Mouse (Mus musculus): Measurements from ENCODE around the gene Tek. TPM values are rescaled to one million over a fixed set of nuclear protein-coding genes. Genes with fewer than 3 reads are reported as not detected.

Tek gene
- total and polyA plus RNA-seq, 2 experiments from 2014 or later, result 6.8 to 10.4 TPM

DNA sequence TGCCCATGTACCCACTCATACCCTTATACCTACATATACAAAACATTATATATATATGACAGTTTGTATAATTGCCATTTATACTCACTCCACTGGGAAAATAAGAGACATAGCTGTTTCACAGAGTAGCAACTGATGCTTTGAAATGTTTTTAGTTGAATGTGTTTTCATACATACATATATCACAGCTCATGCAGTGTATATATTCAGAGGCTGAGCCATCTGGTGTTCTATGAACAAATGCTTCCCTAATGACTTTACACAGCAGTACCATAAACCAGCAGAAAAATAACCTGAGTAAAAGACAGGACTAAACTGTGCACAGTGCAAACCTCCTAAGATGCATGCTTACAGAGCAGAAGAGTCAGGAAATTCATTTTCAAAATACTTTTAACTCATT, 25.3 kb upstream of the Tek start:
- DNase-seq (no peak), ATAC-seq (peak; percentile 68)
- no peak for TF ChIP-seq CTCF (IDR thresholded peaks at IDR 0.05; ENCODE audit: low read depth)
- H3K27ac ChIP-seq (ENCODE audit: low read depth, low read length), result no peak overlapping the region
- H3K4me2 ChIP-seq (ENCODE audit: low read depth), result no peak overlapping the region
- no peaks in the 10 kb centered on the region for H3K36me3 ChIP-seq (ENCODE audit: insufficient read depth)
- no peak overlapping the region for H3K4me3 ChIP-seq (ENCODE audit: low read depth, low read length)
- no peaks in the 10 kb centered on the region for H3K27me3 ChIP-seq (ENCODE audit: insufficient read depth, low read length)
- H3K9ac ChIP-seq, result no peak overlapping the region
- H3K4me1 ChIP-seq (ENCODE audit: insufficient read depth), result no peaks in the 10 kb centered on the region
- no peaks in the 10 kb centered on the region for H3K9me3 ChIP-seq (ENCODE audit: low read length)

DNA sequence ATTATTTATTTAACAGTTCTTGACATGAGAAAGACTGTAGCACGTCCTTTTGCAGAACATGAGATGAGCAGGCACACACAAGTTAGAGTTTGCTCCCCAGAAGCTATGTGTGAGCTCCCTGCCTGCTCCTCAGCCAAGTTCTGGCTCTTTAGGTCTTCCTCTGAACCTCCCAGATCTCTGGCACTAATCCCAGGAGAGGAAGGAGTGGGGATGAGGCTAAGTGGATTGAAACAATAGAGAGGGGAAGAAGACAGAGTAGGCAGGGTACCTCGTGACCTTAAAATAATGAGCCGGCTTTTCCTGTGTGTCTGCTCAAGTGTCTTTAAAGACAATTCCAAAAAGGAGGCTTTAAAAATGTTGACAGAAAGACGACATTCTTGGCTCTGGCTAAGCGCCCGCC, 23.9 kb upstream of the Tek start:
- Histone ChIP-seq H3K9me3 (ENCODE audit: low read length) (no peaks in the 10 kb centered on the region), H3K27ac (ENCODE audit: low read depth, low read length) (no peak overlapping the region), H3K36me3 (ENCODE audit: insufficient read depth) (no peaks in the 10 kb centered on the region), H3K4me3 (ENCODE audit: low read depth, low read length) (no peak overlapping the region), H3K4me1 (ENCODE audit: insufficient read depth) (no peaks in the 10 kb centered on the region), H3K4me2 (ENCODE audit: low read depth) (no peak overlapping the region), H3K27me3 (ENCODE audit: insufficient read depth, low read length) (no peaks in the 10 kb centered on the region), H3K9ac (no peak overlapping the region)
- DNase-seq (no peak), ATAC-seq (no peak)
- TF ChIP-seq CTCF (IDR thresholded peaks at IDR 0.05; ENCODE audit: low read depth), result no peak
- WGBS, result 35% methylated on average over 6 of the region's 6 CpGs

DNA sequence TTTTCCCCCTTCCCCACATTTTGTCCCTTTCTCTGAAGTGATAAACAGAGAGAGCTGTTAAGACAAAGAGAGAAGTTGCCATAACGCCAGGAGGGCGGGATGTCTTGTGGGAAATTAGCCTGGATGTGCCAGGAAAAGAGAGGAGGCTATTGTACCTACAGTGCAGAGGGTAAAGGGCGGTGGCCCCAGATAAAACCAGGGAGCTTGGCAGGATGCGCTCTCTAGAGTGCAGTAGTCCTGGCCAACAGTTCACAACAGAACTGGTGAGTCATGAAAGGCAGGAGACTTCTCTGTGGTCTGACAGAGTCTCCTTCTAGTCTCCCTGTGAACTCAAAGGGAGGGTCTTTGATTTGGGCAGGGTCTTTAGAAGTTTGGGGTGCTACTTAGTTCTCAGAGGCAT, 13.3 kb upstream of the Tek start:
- H3K36me3 ChIP-seq (ENCODE audit: insufficient read depth), result no peaks in the 10 kb centered on the region
- no peak overlapping the region for H3K9ac ChIP-seq
- no peak overlapping the region for H3K4me2 ChIP-seq (ENCODE audit: low read depth)
- ATAC-seq (no peak), DNase-seq (no peak)
- no peaks in the 10 kb centered on the region for H3K9me3 ChIP-seq (ENCODE audit: low read length)
- H3K4me1 ChIP-seq (ENCODE audit: insufficient read depth), result no peaks in the 10 kb centered on the region
- H3K27ac ChIP-seq (ENCODE audit: low read depth, low read length), result no peak overlapping the region
- no peak overlapping the region for H3K4me3 ChIP-seq (ENCODE audit: low read depth, low read length)
- 69% methylated on average over 4 of the region's 4 CpGs for WGBS
- no peaks in the 10 kb centered on the region for H3K27me3 ChIP-seq (ENCODE audit: insufficient read depth, low read length)
- TF ChIP-seq CTCF (IDR thresholded peaks at IDR 0.05; ENCODE audit: low read depth), result no peak

DNA sequence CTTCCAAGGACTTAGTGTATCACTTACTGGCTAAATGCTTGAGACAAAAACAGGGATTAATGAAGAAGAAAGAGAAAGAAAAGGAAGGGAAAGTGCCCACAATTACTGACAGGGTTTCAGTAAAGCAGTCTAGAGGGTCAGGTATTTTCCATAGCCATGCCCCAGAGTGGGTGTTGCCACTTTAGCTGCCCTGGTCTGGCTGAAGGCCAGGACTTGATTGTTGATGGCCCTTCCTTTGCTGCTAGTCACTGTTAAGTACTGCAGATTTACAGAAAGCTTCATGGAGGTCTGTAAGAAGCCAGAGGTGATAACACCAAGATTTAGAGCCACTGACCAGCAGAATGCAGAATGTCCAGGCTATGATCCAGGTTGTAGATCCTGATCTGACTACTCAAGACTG, 6.4 kb upstream of the Tek start:
- H3K27ac ChIP-seq (ENCODE audit: low read depth, low read length), result no peak overlapping the region
- H3K4me1 ChIP-seq (ENCODE audit: insufficient read depth), result no peaks in the 10 kb centered on the region
- H3K4me3 ChIP-seq (ENCODE audit: low read depth, low read length), result no peak overlapping the region
- no peaks in the 10 kb centered on the region for H3K36me3 ChIP-seq (ENCODE audit: insufficient read depth)
- H3K9me3 ChIP-seq (ENCODE audit: low read length), result no peaks in the 10 kb centered on the region
- DNase-seq (no peak), ATAC-seq (no peak)
- H3K27me3 ChIP-seq (ENCODE audit: insufficient read depth, low read length), result no peaks in the 10 kb centered on the region
- no peak overlapping the region for H3K4me2 ChIP-seq (ENCODE audit: low read depth)
- H3K9ac ChIP-seq, result no peak overlapping the region
- TF ChIP-seq CTCF (IDR thresholded peaks at IDR 0.05; ENCODE audit: low read depth), result no peak

DNA sequence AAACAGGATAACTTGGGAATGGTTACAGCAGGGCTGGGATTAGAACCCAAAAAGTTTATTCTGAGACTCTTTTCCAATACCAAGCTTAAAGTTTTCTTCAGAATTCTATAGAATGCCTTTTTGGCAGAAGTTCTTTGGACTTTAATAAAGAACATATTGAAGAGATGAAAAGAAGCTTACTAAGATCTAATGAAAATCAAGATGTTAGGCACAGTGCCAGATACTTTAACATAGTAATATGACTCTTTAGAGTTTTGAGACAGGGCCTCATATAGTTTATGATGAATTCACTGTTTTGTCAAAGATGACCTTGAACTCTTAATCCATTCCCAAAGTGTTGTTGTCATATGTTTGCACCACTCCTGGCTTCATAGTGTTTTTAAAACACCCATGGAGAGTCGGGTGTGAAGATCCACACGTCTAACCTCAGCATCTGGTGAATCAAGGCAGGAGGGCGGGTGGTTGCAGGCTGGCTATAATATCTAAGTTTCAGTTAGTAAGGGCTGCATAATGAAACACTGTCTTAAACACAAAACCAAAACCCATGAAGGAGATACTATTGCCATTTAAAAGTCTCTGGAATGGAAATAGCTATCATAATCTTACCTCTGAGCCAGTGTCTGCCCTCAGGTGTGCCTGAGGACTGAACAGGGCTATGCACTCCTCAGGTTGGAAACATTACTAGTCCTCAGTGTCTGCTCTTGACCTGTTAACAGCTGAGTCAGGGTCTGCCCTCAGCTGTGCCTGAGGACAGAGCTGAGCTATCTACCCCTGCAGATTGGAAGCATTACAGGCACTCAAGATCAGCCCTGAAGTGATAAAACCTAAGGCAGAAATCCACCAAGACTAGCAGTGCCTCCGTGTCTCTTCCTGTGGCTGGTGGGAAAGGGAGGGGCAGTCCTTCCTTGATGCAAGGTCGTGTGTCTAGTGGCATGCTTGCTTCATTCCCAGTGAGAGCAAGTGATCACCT, 1.5 kb upstream of the Tek start:
- no peak overlapping the region for H3K4me3 ChIP-seq (ENCODE audit: low read depth, low read length)
- H3K9me3 ChIP-seq (ENCODE audit: low read length), result no peaks in the 10 kb centered on the region
- no peaks in the 10 kb centered on the region for H3K4me1 ChIP-seq (ENCODE audit: insufficient read depth)
- TF ChIP-seq CTCF (IDR thresholded peaks at IDR 0.05; ENCODE audit: low read depth), result no peak
- no peak for ATAC-seq
- no peak overlapping the region for H3K4me2 ChIP-seq (ENCODE audit: low read depth)
- WGBS, result 74% methylated on average over 5 of the region's 5 CpGs
- H3K9ac ChIP-seq, result no peak overlapping the region
- no peaks in the 10 kb centered on the region for H3K36me3 ChIP-seq (ENCODE audit: insufficient read depth)
- H3K27ac ChIP-seq (ENCODE audit: low read depth, low read length), result no peak overlapping the region
- DNase-seq, result no peak
- no peaks in the 10 kb centered on the region for H3K27me3 ChIP-seq (ENCODE audit: insufficient read depth, low read length)

DNA sequence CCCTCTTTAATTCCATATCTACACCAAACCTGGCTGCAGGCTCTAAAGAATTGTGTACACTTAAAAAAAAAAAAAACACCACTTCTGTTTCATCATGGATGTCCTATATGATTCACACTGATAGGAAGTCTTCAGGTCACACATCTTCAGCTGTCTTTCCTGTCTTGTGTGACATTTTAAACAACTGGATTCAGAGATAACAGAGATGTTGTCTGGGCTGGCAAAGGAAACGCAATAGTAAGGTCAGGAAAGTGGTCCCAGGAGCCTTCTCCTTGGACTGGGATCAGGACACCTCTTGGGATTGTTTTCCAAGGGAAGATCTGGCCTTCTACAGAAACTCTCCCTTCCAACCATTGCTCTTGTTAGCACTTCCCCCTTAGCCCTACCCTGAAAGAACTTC, 2.7 kb downstream of the Tek start:
- Histone ChIP-seq H3K27ac (ENCODE audit: low read depth, low read length) (no peak overlapping the region), H3K4me2 (ENCODE audit: low read depth) (no peak overlapping the region), H3K9ac (no peak overlapping the region), H3K27me3 (ENCODE audit: insufficient read depth, low read length) (no peaks in the 10 kb centered on the region), H3K4me1 (ENCODE audit: insufficient read depth) (no peaks in the 10 kb centered on the region), H3K36me3 (ENCODE audit: insufficient read depth) (no peaks in the 10 kb centered on the region), H3K9me3 (ENCODE audit: low read length) (no peaks in the 10 kb centered on the region), H3K4me3 (ENCODE audit: low read depth, low read length) (no peak overlapping the region)
- ATAC-seq (no peak), DNase-seq (no peak)
- WGBS, result 88% methylated on average over 1 of the region's 1 CpGs
- no peak for TF ChIP-seq CTCF (IDR thresholded peaks at IDR 0.05; ENCODE audit: low read depth)

DNA sequence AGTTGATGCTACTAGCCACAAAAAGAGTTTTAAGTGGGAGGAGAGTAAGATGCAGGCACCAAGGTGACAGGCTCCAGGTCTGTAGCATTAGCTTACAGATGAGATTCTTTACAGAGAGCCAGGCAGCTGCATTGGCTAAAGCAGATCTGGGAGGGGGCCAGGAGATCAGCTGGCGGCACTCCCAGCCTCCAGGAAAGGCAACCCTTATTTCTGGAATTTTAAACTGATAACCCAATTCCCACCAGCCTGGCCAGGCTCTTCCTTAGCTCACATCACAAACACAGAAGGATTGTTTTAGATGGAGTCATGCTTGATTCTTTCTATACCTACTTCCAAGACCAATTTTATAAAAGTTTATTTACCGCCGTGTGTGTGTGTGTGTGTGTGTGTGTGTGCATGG, 6.7 kb downstream of the Tek start:
- 71% methylated on average over 3 of the region's 3 CpGs for WGBS
- Histone ChIP-seq H3K36me3 (ENCODE audit: insufficient read depth) (no peaks in the 10 kb centered on the region), H3K4me2 (ENCODE audit: low read depth) (no peak overlapping the region), H3K27me3 (ENCODE audit: insufficient read depth, low read length) (no peaks in the 10 kb centered on the region), H3K9ac (no peak overlapping the region), H3K27ac (ENCODE audit: low read depth, low read length) (no peak overlapping the region), H3K4me3 (ENCODE audit: low read depth, low read length) (no peak overlapping the region), H3K4me1 (ENCODE audit: insufficient read depth) (no peaks in the 10 kb centered on the region), H3K9me3 (ENCODE audit: low read length) (no peaks in the 10 kb centered on the region)
- ATAC-seq (no peak), DNase-seq (no peak)
- TF ChIP-seq CTCF (IDR thresholded peaks at IDR 0.05; ENCODE audit: low read depth), result no peak

All from forebrain, postnatal 0 days (tissue).